Mouse (Mus musculus) hindbrain, postnatal 0 days (tissue): ENCODE data around the gene Fam126a. TPM values are rescaled to one million over a fixed set of nuclear protein-coding genes. Genes with fewer than 3 reads are reported as not detected.
A peak's percentile ranks its signal among the peaks of the same experiment; 100 is the strongest.

Source experiments
- ATAC-seq: fragments of 200-750 bp; cut with Nextera tagmentation; 2 replicates; pipeline ENCODE4 v1.8.0; 2017; ENCODE audit warnings: mild to moderate bottlenecking, moderate TSS enrichment, moderate library complexity
- DNase-seq: peaks from one replicate; pipeline ENCODE4 v3.0.0-alpha.2; 2015; ENCODE audit warnings: low spot score
- H3K27ac ChIP-seq: fragments of 300-500 bp; sonication (generic); 2 replicates; pipeline ENCODE4 v1.5.1; 2014; ENCODE audit warnings: mild to moderate bottlenecking
- H3K27me3 ChIP-seq: fragments of 300-500 bp; sonication (generic); 2 replicates; pipeline ENCODE4 v1.6.1; 2014; ENCODE audit warnings: low read length, mixed read lengths; ENCODE audit not compliant: insufficient read depth
- H3K36me3 ChIP-seq: fragments of 300-500 bp; sonication (generic); 2 replicates; pipeline ENCODE4 v1.6.1; 2014; ENCODE audit warnings: low read length, mixed read lengths; ENCODE audit not compliant: insufficient read depth
- H3K4me1 ChIP-seq: fragments of 300-500 bp; sonication (generic); 2 replicates; pipeline ENCODE4 v1.6.1; 2014; ENCODE audit warnings: antibody characterized with exemption, low read length, mixed read lengths; ENCODE audit not compliant: insufficient read depth
- H3K4me2 ChIP-seq: fragments of 300-500 bp; sonication (generic); 2 replicates; pipeline ENCODE4 v1.6.1; 2014; ENCODE audit warnings: low read depth, mild to moderate bottlenecking, low read length, moderate library complexity, mixed read lengths
- H3K4me3 ChIP-seq: fragments of 300-500 bp; sonication (generic); 2 replicates; pipeline ENCODE4 v1.5.1; 2014; ENCODE audit warnings: low read length
- H3K9ac ChIP-seq: fragments of 300-500 bp; sonication (generic); replicated peaks from 2 replicates; pipeline ENCODE4 v1.6.1; 2014; ENCODE audit warnings: mild to moderate bottlenecking, low read length, moderate library complexity, mixed read lengths
- H3K9me3 ChIP-seq: fragments of 300-500 bp; sonication (generic); 2 replicates; pipeline ENCODE4 v1.6.1; 2016; ENCODE audit warnings: low read length, mixed read lengths
- CTCF ChIP-seq: IDR thresholded peaks from 2 replicates; pipeline ENCODE4 v1.5.1; 2016; ENCODE audit warnings: antibody characterized with exemption, control low read depth, low read depth
- WGBS: fragments of 180-500 bp; shearing (Covaris S2); extraction: QIAGEN DNeasy Blood & Tissue Kit; methylation state at CpG from one replicate; pipeline ENCODE4 v1.1.7; 2014; 5-methylcytosine and 5-hydroxymethylcytosine counted together
- polyA plus RNA-seq: library from polyadenylated mRNA; unstranded; fragments of >200 nt; fragmentation: Nextera tagmentation; extraction: Ambion mirVana; gene quantifications from 2 replicates; pipeline ENCODE4 v1.2.1, GENCODE M21; 2015
- total RNA-seq: library from RNA; depleted of rRNA; stranded (reverse); fragments of >200 nt; gene quantifications from 2 replicates; pipeline ENCODE4 v1.2.3, GENCODE M21; 2014

Gene Fam126a
- total and polyA plus RNA-seq, 2 experiments from 2014 or later = 17.7 to 26.6 TPM

DNA sequence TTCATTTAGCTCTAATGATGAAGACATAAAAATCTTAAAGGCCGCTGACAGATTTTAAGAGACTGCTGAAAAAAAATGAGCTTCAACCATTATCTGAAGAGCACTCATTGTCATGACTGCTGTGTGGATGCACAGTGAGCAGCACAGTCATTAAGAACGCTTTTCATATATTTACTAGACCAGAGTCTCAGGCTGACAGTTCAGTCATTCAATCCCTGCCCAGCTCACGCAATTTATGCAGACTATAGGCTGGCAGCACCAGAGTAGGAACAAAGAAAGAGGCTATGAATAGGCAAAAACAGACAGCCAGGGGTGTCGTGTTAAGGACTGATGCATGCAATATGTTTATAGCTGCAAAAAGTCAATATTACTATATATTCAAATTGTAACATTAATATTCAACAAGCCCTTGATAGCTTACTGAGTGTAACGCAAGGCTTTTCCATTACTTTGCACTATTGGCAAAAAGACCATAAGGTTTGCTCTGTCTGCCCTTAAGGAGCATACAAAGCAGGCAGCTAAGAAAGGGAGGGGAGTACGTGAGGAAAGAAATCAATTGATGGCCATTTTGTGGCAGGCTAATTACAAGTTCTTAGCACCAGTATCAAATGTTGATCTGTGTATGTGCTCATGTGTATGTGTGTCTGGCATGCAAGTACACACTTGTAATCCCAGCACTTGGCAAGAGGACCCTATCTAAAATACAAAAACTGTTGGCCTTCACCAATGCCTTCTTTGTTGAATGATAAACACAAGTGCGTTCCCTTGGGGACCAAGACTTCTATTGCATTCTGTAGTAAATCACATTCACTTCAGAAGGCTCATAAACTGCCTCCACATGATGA lies 10.9 kb downstream of the Fam126a start:
- Histone ChIP-seq H3K27me3 (no peaks in the 10 kb centered on the region), H3K27ac (peak overlapping the region; percentile 69), H3K9me3 (no peaks in the 10 kb centered on the region), H3K4me1 (peaks cover 9% of the 10 kb centered on the region; the same call in 1 of the 2 replicates), H3K4me3 (no peak overlapping the region), H3K4me2 (peak overlapping the region; percentile 18; the same call in 1 of the 2 replicates), H3K9ac (0 out of 2 replicates have a peak overlapping the region, but pooled peaks have one; percentile 13), H3K36me3 (no peaks in the 10 kb centered on the region)
- WGBS = 21% methylated on average over 7 of the region's 7 CpGs
- DNase-seq = peak; percentile 70
- no peak for TF ChIP-seq CTCF
- ATAC-seq = peak; percentile 74

- no peaks in the 10 kb centered on the region for H3K36me3 ChIP-seq
- H3K27ac ChIP-seq = peak overlapping the region; percentile 49; the same call in 1 of the 2 replicates
- no peaks in the 10 kb centered on the region for H3K27me3 ChIP-seq
- WGBS = 28% methylated on average over 7 of the region's 7 CpGs
- TF ChIP-seq CTCF = no peak
- ATAC-seq = peak; percentile 62
- no peak overlapping the region for H3K9ac ChIP-seq
- peaks cover 9% of the 10 kb centered on the region; the same call in 1 of the 2 replicates for H3K4me1 ChIP-seq
- H3K4me3 ChIP-seq = no peak overlapping the region
- peak; percentile 47 for DNase-seq
- H3K4me2 ChIP-seq = 0 out of 2 replicates have a peak overlapping the region, but pooled peaks have one; percentile 17
- H3K9me3 ChIP-seq = no peaks in the 10 kb centered on the region
Observed at GRCm38 (mm10) chr5:24018621-24019261, 11.7 kb downstream of the Fam126a start.

DNA sequence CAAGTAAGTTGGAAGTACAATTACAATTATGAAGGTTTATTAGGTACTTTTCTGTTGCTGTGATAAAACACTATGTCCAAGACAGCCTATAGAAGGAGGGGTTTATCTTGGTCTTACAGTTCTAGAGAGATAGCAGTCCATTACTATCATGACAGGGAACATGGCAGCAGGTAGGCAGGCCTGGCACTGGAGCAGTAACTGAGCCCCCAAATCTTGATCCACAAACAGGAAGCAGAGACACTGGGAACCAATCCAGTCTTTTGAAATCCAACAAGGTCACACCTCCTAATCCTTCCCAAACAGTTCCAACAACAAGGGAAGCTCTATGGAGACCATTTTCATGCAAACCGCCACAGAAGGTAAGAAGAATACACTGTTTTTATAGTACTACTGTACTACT lies 13.6 kb downstream of the Fam126a start:
- no peak for DNase-seq
- H3K9me3 ChIP-seq = no peaks in the 10 kb centered on the region
- TF ChIP-seq CTCF = no peak
- WGBS = 95% methylated on average over 1 of the region's 1 CpGs
- H3K4me3 ChIP-seq = no peak overlapping the region
- no peak for ATAC-seq
- no peak overlapping the region for H3K27ac ChIP-seq
- H3K9ac ChIP-seq = no peak overlapping the region
- no peaks in the 10 kb centered on the region for H3K27me3 ChIP-seq
- no peaks in the 10 kb centered on the region for H3K36me3 ChIP-seq
- H3K4me1 ChIP-seq = peaks cover 9% of the 10 kb centered on the region; the same call in 1 of the 2 replicates
- no peak overlapping the region for H3K4me2 ChIP-seq

GRCm38 (mm10) chr5:24013338-24014003 lies 17.0 kb downstream of the Fam126a start:
- ATAC-seq (no peak), DNase-seq (no peak)
- Histone ChIP-seq H3K36me3 (no peaks in the 10 kb centered on the region), H3K4me2 (no peak overlapping the region), H3K4me3 (no peak overlapping the region), H3K27ac (no peak overlapping the region), H3K27me3 (no peaks in the 10 kb centered on the region), H3K9me3 (no peaks in the 10 kb centered on the region), H3K9ac (no peak overlapping the region), H3K4me1 (0 out of 2 replicates have a peak, but pooled peaks cover under 1% of the 10 kb centered on the region)
- 61% methylated on average over 5 of the region's 5 CpGs for WGBS
- no peak for TF ChIP-seq CTCF

- TF ChIP-seq CTCF = no peak
- Histone ChIP-seq H3K27ac (no peak overlapping the region), H3K9me3 (no peaks in the 10 kb centered on the region), H3K36me3 (no peaks in the 10 kb centered on the region), H3K27me3 (no peaks in the 10 kb centered on the region), H3K4me1 (no peaks in the 10 kb centered on the region; the same call in 1 of the 2 replicates), H3K9ac (no peak overlapping the region), H3K4me3 (no peak overlapping the region), H3K4me2 (no peak overlapping the region)
- ATAC-seq (no peak), DNase-seq (no peak)
- WGBS = 62% methylated on average over 1 of the region's 1 CpGs
Observed at GRCm38 (mm10) chr5:23999083-23999671, 31.3 kb downstream of the Fam126a start.

DNA sequence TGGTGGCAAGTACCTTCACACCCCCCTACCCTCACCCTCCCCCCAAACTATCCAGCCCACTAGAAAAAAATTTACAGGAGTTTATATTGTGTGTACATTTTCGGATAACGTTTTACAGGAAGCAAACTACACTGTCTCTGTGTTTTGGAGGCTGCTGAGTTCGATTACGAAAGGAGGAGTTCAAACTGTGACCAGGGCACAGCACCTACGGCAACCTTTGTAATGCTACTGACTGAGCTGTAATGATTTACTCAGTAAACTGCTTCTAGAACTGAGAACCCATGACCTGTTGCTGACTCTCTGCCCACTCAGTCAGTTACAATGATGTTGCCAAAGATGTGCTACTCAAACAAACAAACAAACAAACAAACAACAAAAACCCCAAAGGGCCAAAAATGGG lies 34.5 kb downstream of the Fam126a start:
- Histone ChIP-seq H3K4me2 (no peak overlapping the region), H3K9ac (no peak overlapping the region), H3K4me1 (peaks cover 14% of the 10 kb centered on the region), H3K27me3 (no peaks in the 10 kb centered on the region), H3K36me3 (no peaks in the 10 kb centered on the region), H3K4me3 (no peak overlapping the region), H3K27ac (no peak overlapping the region), H3K9me3 (no peaks in the 10 kb centered on the region)
- 75% methylated on average over 5 of the region's 5 CpGs for WGBS
- no peak for ATAC-seq
- TF ChIP-seq CTCF = no peak
- DNase-seq = no peak
